In genomic region chrX:12990777-12991176, GRCm38 (mm10) we compare ENCODE assay signal across 24 mouse cellular contexts.
DNase-seq lines count a peak whose midpoint lies in the region; ATAC-seq and TF ChIP-seq lines count a peak whose summit lies in the region.
"Had no signal": no experiment of that assay in that cellular context is flagged by ENCODE, and none has a peak within 500 bp of the region (broad histone marks: within the 10 kb centered on the region; RNA-seq: fewer than 3 reads in every experiment).

No protein-coding gene starts in this region.

- no peak for TF ChIP-seq CTCF in kidney, adult 2 months (conservative IDR thresholded peaks at IDR 0.05; ENCODE audit: insufficient read depth, insufficient read length, low read depth, low read length)

- no peak overlapping the region for H3K27ac ChIP-seq in kidney, adult 2 months (ENCODE audit: insufficient read depth, low read depth, low read length)
- H3K27ac ChIP-seq: embryonic facial prominence, embryonic 10.5 days; embryonic facial prominence, embryonic 12.5 days; forebrain, embryonic 13.5 days; forebrain, embryonic 15.5 days had no signal

- no peak for TF ChIP-seq POLR2A in kidney, adult 2 months (IDR thresholded peaks at IDR 0.05; ENCODE audit: low read depth, low read length)

- peaks cover 4% of the 10 kb centered on the region; the same call in 1 of the 2 replicates for H3K4me1 ChIP-seq in kidney, adult 2 months (ENCODE audit: control insufficient read depth, insufficient read depth, low read length)
- H3K4me1 ChIP-seq: embryonic facial prominence, embryonic 10.5 days; embryonic facial prominence, embryonic 12.5 days; forebrain, embryonic 13.5 days; forebrain, embryonic 15.5 days had no signal

- ATAC-seq in granulocyte monocyte progenitor cell, adult 5-6 weeks (replicated peaks; ENCODE audit: poor library complexity, severe bottlenecking) = peak; percentile 44; the same call in 1 of the 2 replicates
- ATAC-seq in frontal cortex, adult (ENCODE audit: low TSS enrichment) = no peak
- ATAC-seq: activated CD4-positive, CD25-positive, alpha-beta regulatory T cell, adult 4 months; CD4-positive, CD25-positive, alpha-beta regulatory T cell, adult 4 months; forebrain, embryonic 13.5 days; forebrain, embryonic 15.5 days; forebrain, postnatal 0 days; Patski had no signal

- no peaks in the 10 kb centered on the region for H3K27me3 ChIP-seq in kidney, adult 2 months (replicated peaks; ENCODE audit: control insufficient read depth, insufficient read depth, low read length)
- H3K27me3 ChIP-seq: CH12.LX; embryonic facial prominence, embryonic 12.5 days; forebrain, embryonic 13.5 days; forebrain, embryonic 15.5 days; Patski had no signal

- H3K4me3 ChIP-seq in kidney, adult 2 months (ENCODE audit: insufficient read depth, low read depth, low read length) = no peak overlapping the region
- H3K4me3 ChIP-seq: embryonic facial prominence, embryonic 10.5 days; embryonic facial prominence, embryonic 12.5 days; forebrain, embryonic 13.5 days; forebrain, embryonic 15.5 days had no signal

- DNase-seq in ovary, adult 18-20 months (ENCODE audit: low spot score) = peak; percentile 9
- DNase-seq in ovary, postnatal 14 days (ENCODE audit: low spot score) = no peak
- no peak for DNase-seq in kidney, adult 2 months
- DNase-seq: adrenal gland, adult 8-10 months; adrenal gland, postnatal 14 days; adrenal gland, postnatal 36 days; B cell, adult 2 months; cerebellum, adult 11-12 months; cerebellum, adult 2 months; cerebellum, adult 9-10 months; cerebellum, postnatal 10 days; cerebellum, postnatal 25 days; forebrain, postnatal 0 days had no signal

- no peaks in the 10 kb centered on the region for H3K36me3 ChIP-seq in kidney, adult 2 months (ENCODE audit: control insufficient read depth, insufficient read depth, low read length)
- H3K36me3 ChIP-seq: embryonic facial prominence, embryonic 10.5 days; embryonic facial prominence, embryonic 12.5 days; forebrain, embryonic 15.5 days; G1E had no signal

- WGBS in kidney, adult 2 months = 83% methylated on average over 7 of the region's 7 CpGs
